Mouse (Mus musculus) skeletal muscle tissue, postnatal 0 days (tissue): ENCODE measurements around the gene Ap3b1. TPM values are rescaled to one million over a fixed set of nuclear protein-coding genes. Genes with fewer than 3 reads are reported as not detected.

Source experiments
- microRNA-seq, 2 experiments: library from miRNA; unstranded; fragments of <30 nt; microRNA quantifications; one replicate each; pipeline ENCODE4; 2016
- polyA plus RNA-seq: library from polyadenylated mRNA; unstranded; fragments of >200 nt; fragmentation: Nextera tagmentation; extraction: Ambion mirVana; gene quantifications from 2 replicates; pipeline ENCODE4 v1.2.1, GENCODE M21; 2015

Ap3b1 gene
- polyA plus RNA-seq: 18.2 and 22.0 TPM in 2 replicates

GRCm38 (mm10) chr13:94358401-94359265 lies at the start of gene Ap3b1:
TSS of gene Ap3b1 (plus strand) at chr13:94358960.

Small RNA genes within 50 kb of the gene (microRNA-seq; reads per million reads assigned to microRNA genes)
- 0 reads per million in 2 experiments for gene Gm25109

Other genes with a start within 250 kb of the Ap3b1 start
- gene Scamp1, start 73.1 kb upstream of the Ap3b1 start, polyA plus RNA-seq: 15.9 and 16.2 TPM in 2 replicates